Mouse (Mus musculus): ENCODE results near the gene Gm15737. TPM values are rescaled to one million over a fixed set of nuclear protein-coding genes. Genes with fewer than 3 reads are reported as not detected.

Gene Gm15737
- not detected for total RNA-seq (2018; cell fraction: chromatin; rRNA removed)
- not detected for total RNA-seq (2018; cell fraction: cytosol; rRNA removed)
- total RNA-seq (2018; cell fraction: nucleus; rRNA removed), result not detected
- not detected in 3 replicates for polyA plus RNA-seq (2018)

GRCm38 (mm10) chr6:92869089-92869581 lies at the start of gene Gm15737:
Gene Gm15737 (plus strand): TSS chr6:92869357.
- H3K79me2 ChIP-seq (ENCODE audit: inconsistent target), result no peaks in the 10 kb centered on the region
- H3K27ac ChIP-seq, result no peak within 1 kb of the TSS
- no peaks in the 10 kb centered on the region for H3K36me3 ChIP-seq (ENCODE audit: inconsistent target)
- no peak within 1 kb of the TSS for H3K4me3 ChIP-seq (ENCODE audit: inconsistent target)
- WGBS (ENCODE audit: missing documents), result 78% methylated on average over 3 of the region's 4 CpGs

- no peak overlapping the region for H3K4me3 ChIP-seq (ENCODE audit: inconsistent target)
- 68% methylated on average over 5 of the region's 5 CpGs for WGBS (ENCODE audit: missing documents)
- H3K27ac ChIP-seq, result no peak overlapping the region
- H3K36me3 ChIP-seq (ENCODE audit: inconsistent target), result no peaks in the 10 kb centered on the region
- H3K79me2 ChIP-seq (ENCODE audit: inconsistent target), result no peaks in the 10 kb centered on the region
These were observed 47.6 kb upstream of the Gm15737 start for GRCm38 (mm10) chr6:92821606-92822005.

- WGBS (ENCODE audit: missing documents), result 85% methylated on average over 6 of the region's 6 CpGs
- no peaks in the 10 kb centered on the region for H3K36me3 ChIP-seq (ENCODE audit: inconsistent target)
These were observed 47.2 kb upstream of the Gm15737 start for GRCm38 (mm10) chr6:92822006-92822405.

GRCm38 (mm10) chr6:92823991-92824390 lies 45.2 kb upstream of the Gm15737 start:
- no peak overlapping the region for H3K4me3 ChIP-seq (ENCODE audit: inconsistent target)
- H3K79me2 ChIP-seq (ENCODE audit: inconsistent target), result no peaks in the 10 kb centered on the region
- WGBS (ENCODE audit: missing documents), result 86% methylated on average over 7 of the region's 7 CpGs
- H3K36me3 ChIP-seq (ENCODE audit: inconsistent target), result no peaks in the 10 kb centered on the region
- no peak overlapping the region for H3K27ac ChIP-seq

More at GRCm38 (mm10) chr6:92822006-92822405, 47.2 kb upstream of the Gm15737 start:
- no peak overlapping the region for H3K4me3 ChIP-seq (ENCODE audit: inconsistent target)
- H3K27ac ChIP-seq, result no peak overlapping the region
- no peaks in the 10 kb centered on the region for H3K79me2 ChIP-seq (ENCODE audit: inconsistent target)

GRCm38 (mm10) chr6:92826561-92826960 lies 42.6 kb upstream of the Gm15737 start:
- no peak overlapping the region for H3K4me3 ChIP-seq (ENCODE audit: inconsistent target)
- H3K79me2 ChIP-seq (ENCODE audit: inconsistent target), result no peaks in the 10 kb centered on the region
- no peak overlapping the region for H3K27ac ChIP-seq
- WGBS (ENCODE audit: missing documents), result 83% methylated on average over 5 of the region's 5 CpGs
- H3K36me3 ChIP-seq (ENCODE audit: inconsistent target), result no peaks in the 10 kb centered on the region

- Histone ChIP-seq H3K27ac (no peak overlapping the region), H3K36me3 (ENCODE audit: inconsistent target) (no peaks in the 10 kb centered on the region), H3K79me2 (ENCODE audit: inconsistent target) (no peaks in the 10 kb centered on the region), H3K4me3 (ENCODE audit: inconsistent target) (no peak overlapping the region)
- WGBS (ENCODE audit: missing documents), result 73% methylated on average over 5 of the region's 5 CpGs
These were observed 41.8 kb upstream of the Gm15737 start for GRCm38 (mm10) chr6:92827360-92827759.

GRCm38 (mm10) chr6:92829148-92829547 lies 40.0 kb upstream of the Gm15737 start:
- H3K36me3 ChIP-seq (ENCODE audit: inconsistent target), result no peaks in the 10 kb centered on the region
- no peak overlapping the region for H3K4me3 ChIP-seq (ENCODE audit: inconsistent target)
- H3K27ac ChIP-seq, result no peak overlapping the region
- 94% methylated on average over 2 of the region's 2 CpGs for WGBS (ENCODE audit: missing documents)
- no peaks in the 10 kb centered on the region for H3K79me2 ChIP-seq (ENCODE audit: inconsistent target)

GRCm38 (mm10) chr6:92831106-92831505 lies 38.1 kb upstream of the Gm15737 start:
- H3K36me3 ChIP-seq (ENCODE audit: inconsistent target), result no peaks in the 10 kb centered on the region
- no peaks in the 10 kb centered on the region for H3K79me2 ChIP-seq (ENCODE audit: inconsistent target)
- no peak overlapping the region for H3K27ac ChIP-seq
- 85% methylated on average over 2 of the region's 2 CpGs for WGBS (ENCODE audit: missing documents)
- H3K4me3 ChIP-seq (ENCODE audit: inconsistent target), result no peak overlapping the region

GRCm38 (mm10) chr6:92842000-92842399 lies 27.2 kb upstream of the Gm15737 start:
- 89% methylated on average over 2 of the region's 2 CpGs for WGBS (ENCODE audit: missing documents)
- Histone ChIP-seq H3K79me2 (ENCODE audit: inconsistent target) (no peaks in the 10 kb centered on the region), H3K27ac (no peak overlapping the region), H3K4me3 (ENCODE audit: inconsistent target) (no peak overlapping the region), H3K36me3 (ENCODE audit: inconsistent target) (no peaks in the 10 kb centered on the region)

- Histone ChIP-seq H3K79me2 (ENCODE audit: inconsistent target) (no peaks in the 10 kb centered on the region), H3K27ac (no peak overlapping the region), H3K36me3 (ENCODE audit: inconsistent target) (no peaks in the 10 kb centered on the region), H3K4me3 (ENCODE audit: inconsistent target) (no peak overlapping the region)
- 100% methylated on average over 2 of the region's 2 CpGs for WGBS (ENCODE audit: missing documents)
These were observed 25.7 kb upstream of the Gm15737 start for GRCm38 (mm10) chr6:92843474-92843873.

- Histone ChIP-seq H3K79me2 (ENCODE audit: inconsistent target) (no peaks in the 10 kb centered on the region), H3K36me3 (ENCODE audit: inconsistent target) (no peaks in the 10 kb centered on the region), H3K27ac (no peak overlapping the region), H3K4me3 (ENCODE audit: inconsistent target) (no peak overlapping the region)
- 95% methylated on average over 8 of the region's 8 CpGs for WGBS (ENCODE audit: missing documents)
These were observed 23.3 kb upstream of the Gm15737 start for GRCm38 (mm10) chr6:92845898-92846297.

GRCm38 (mm10) chr6:92846614-92847013 lies 22.5 kb upstream of the Gm15737 start:
- 81% methylated on average over 4 of the region's 4 CpGs for WGBS (ENCODE audit: missing documents)
- no peaks in the 10 kb centered on the region for H3K36me3 ChIP-seq (ENCODE audit: inconsistent target)
- H3K79me2 ChIP-seq (ENCODE audit: inconsistent target), result no peaks in the 10 kb centered on the region
- H3K27ac ChIP-seq, result no peak overlapping the region
- H3K4me3 ChIP-seq (ENCODE audit: inconsistent target), result no peak overlapping the region

GRCm38 (mm10) chr6:92849208-92849607 lies 19.9 kb upstream of the Gm15737 start:
- Histone ChIP-seq H3K79me2 (ENCODE audit: inconsistent target) (no peaks in the 10 kb centered on the region), H3K4me3 (ENCODE audit: inconsistent target) (no peak overlapping the region), H3K36me3 (ENCODE audit: inconsistent target) (no peaks in the 10 kb centered on the region), H3K27ac (no peak overlapping the region)
- 96% methylated on average over 9 of the region's 9 CpGs for WGBS (ENCODE audit: missing documents)

- no peak overlapping the region for H3K27ac ChIP-seq
- no peaks in the 10 kb centered on the region for H3K79me2 ChIP-seq (ENCODE audit: inconsistent target)
- WGBS (ENCODE audit: missing documents), result 90% methylated on average over 5 of the region's 5 CpGs
- no peak overlapping the region for H3K4me3 ChIP-seq (ENCODE audit: inconsistent target)
- H3K36me3 ChIP-seq (ENCODE audit: inconsistent target), result no peaks in the 10 kb centered on the region
These were observed 18.9 kb upstream of the Gm15737 start for GRCm38 (mm10) chr6:92850250-92850649.

- no peaks in the 10 kb centered on the region for H3K36me3 ChIP-seq (ENCODE audit: inconsistent target)
- H3K4me3 ChIP-seq (ENCODE audit: inconsistent target), result no peak overlapping the region
- 93% methylated on average over 4 of the region's 4 CpGs for whole genome bisulfite sequencing (ENCODE audit: missing documents)
- no peak overlapping the region for H3K27ac ChIP-seq
- H3K79me2 ChIP-seq (ENCODE audit: inconsistent target), result no peaks in the 10 kb centered on the region
These were observed 14.3 kb upstream of the Gm15737 start for GRCm38 (mm10) chr6:92854873-92855272.

GRCm38 (mm10) chr6:92857761-92858160 lies 11.4 kb upstream of the Gm15737 start:
- Histone ChIP-seq H3K4me3 (ENCODE audit: inconsistent target) (no peak overlapping the region), H3K27ac (no peak overlapping the region), H3K79me2 (ENCODE audit: inconsistent target) (no peaks in the 10 kb centered on the region), H3K36me3 (ENCODE audit: inconsistent target) (no peaks in the 10 kb centered on the region)
- 93% methylated on average over 13 of the region's 13 CpGs for WGBS (ENCODE audit: missing documents)
